Mouse (Mus musculus): ENCODE measurements around the gene Fbxw27. TPM values are rescaled to one million over a fixed set of nuclear protein-coding genes. Genes with fewer than 3 reads are reported as not detected.
A peak's percentile ranks its signal among the peaks of the same experiment; 100 is the strongest.
"Not testable (repeated sequence)": the region's sequence is repeated elsewhere in the genome, so short reads cannot be mapped to it uniquely, and the experiment has no call there.

Fbxw27 gene
- not detected in 2 replicates for polyA plus RNA-seq (2011; ENCODE audit: insufficient read depth, insufficient read length, low read depth, missing spikeins)

DNA sequence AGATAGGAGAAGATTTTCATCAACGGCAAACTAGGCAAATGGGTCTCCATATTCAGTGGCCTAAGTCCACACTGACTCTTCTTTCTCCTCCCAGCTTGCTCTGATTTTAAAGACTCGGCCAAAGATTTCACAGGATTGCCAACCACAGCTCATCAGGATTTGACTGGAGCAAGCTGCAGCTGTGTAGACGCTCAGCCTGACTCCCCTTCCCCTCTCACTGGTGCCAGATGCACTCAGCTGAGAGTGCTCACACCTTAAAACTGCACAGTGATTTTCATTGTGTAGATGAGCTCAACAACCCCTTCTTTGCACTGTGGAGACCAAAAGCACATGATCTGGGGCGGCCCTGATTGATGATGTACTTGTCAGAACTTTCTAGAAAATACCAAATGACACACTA, at the start of gene Fbxw27:
Gene Fbxw27, minus strand, starts transcription at position 101 of the 400 bp plus-strand sequence.
- not testable (repeated sequence) for H3K36me3 ChIP-seq (ENCODE audit: control insufficient read depth, insufficient read depth, low read length, poor library complexity, severe bottlenecking); H3K27ac ChIP-seq (ENCODE audit: insufficient read depth, low read length); H3K4me3 ChIP-seq (ENCODE audit: low read depth, low read length); H3K9ac ChIP-seq (ENCODE audit: low read depth, poor library complexity, severe bottlenecking); H3K4me1 ChIP-seq (ENCODE audit: control insufficient read depth, insufficient read depth, low read length); H3K27me3 ChIP-seq (ENCODE audit: control insufficient read depth, insufficient read depth, low read length, poor library complexity, severe bottlenecking); H3K9me3 ChIP-seq (replicated peaks; ENCODE audit: control insufficient read depth, insufficient read depth, low read length, poor library complexity, severe bottlenecking)

DNA sequence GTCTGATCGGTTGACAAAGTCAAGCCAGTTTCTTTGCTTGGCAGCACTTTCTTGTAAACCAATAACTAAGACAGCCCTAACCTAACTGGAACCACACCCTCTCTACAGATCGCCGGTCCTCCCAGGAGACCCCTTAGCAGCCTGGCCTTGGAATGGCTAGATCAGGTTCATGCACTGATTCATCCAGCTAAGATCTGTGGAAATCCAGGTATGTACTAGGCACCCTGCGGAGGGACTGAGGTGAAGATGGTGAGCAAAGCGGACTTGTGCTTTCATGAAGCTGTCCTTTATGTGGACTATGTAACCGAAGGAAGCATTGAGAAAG, 42.6 kb upstream of the Fbxw27 start:
- Histone ChIP-seq H3K36me3 (ENCODE audit: control insufficient read depth, insufficient read depth, low read length, poor library complexity, severe bottlenecking) (peaks cover 2% of the 10 kb centered on the region; the same call in 1 of the 2 replicates), H3K27me3 (ENCODE audit: control insufficient read depth, insufficient read depth, low read length, poor library complexity, severe bottlenecking) (no peaks in the 10 kb centered on the region), H3K9ac (ENCODE audit: low read depth, poor library complexity, severe bottlenecking) (peak overlapping the region; percentile 37), H3K27ac (ENCODE audit: insufficient read depth, low read length) (no peak overlapping the region), H3K4me3 (ENCODE audit: low read depth, low read length) (peak overlapping the region; percentile 92), H3K9me3 (replicated peaks; ENCODE audit: control insufficient read depth, insufficient read depth, low read length, poor library complexity, severe bottlenecking) (no peaks in the 10 kb centered on the region), H3K4me1 (ENCODE audit: control insufficient read depth, insufficient read depth, low read length) (no peaks in the 10 kb centered on the region)
- TF ChIP-seq EP300 (IDR thresholded peaks at IDR 0.05; ENCODE audit: insufficient read depth, low read depth, low read length) (no peak), CTCF (IDR thresholded peaks at IDR 0.05; ENCODE audit: low read depth, low read length) (no peak), POLR2A (IDR thresholded peaks at IDR 0.05; ENCODE audit: insufficient read depth, low read length) (no peak)

DNA sequence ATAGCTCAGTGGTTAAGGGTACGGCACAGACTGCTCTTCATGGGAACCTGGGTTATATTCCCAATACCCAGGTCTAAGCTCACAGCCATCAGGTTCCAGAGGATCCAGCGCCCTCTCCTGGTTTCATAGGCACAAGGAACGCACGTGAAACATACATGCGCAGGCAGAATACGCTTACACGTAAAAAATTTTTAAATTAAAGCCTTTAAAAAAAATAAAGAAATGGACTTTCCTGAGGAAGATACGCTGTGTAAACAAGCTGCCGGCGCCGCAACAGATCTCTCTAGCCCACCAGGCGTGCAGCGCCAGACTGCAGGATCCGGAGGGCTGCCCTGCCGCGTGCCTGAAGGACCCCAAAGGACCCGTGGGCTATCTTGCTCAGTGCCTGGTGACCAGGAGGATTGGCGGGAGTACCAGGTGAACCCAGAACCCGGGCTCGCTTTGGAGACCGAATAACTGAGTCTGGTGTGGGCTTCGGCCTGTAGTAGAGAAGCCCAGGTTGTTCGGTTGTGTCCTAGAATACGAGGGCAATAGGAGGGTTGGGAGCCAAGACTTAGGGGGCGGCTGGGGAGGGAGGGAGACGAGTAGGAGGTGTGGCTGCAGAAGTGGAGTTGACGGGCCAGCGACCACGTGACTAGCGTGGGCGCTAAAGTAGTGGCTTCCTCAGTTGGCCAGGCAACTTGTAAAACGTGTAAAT, 42.1 kb upstream of the Fbxw27 start, which contains the start of gene Nme6:
Gene Nme6, plus strand, starts transcription at position 359 of the 697 bp plus-strand sequence.
- peak within 1 kb of the TSS; percentile 92 for H3K4me3 ChIP-seq (ENCODE audit: low read depth, low read length)
- H3K27me3 ChIP-seq (ENCODE audit: control insufficient read depth, insufficient read depth, low read length, poor library complexity, severe bottlenecking): no peaks in the 10 kb centered on the region
- no peaks in the 10 kb centered on the region for H3K9me3 ChIP-seq (replicated peaks; ENCODE audit: control insufficient read depth, insufficient read depth, low read length, poor library complexity, severe bottlenecking)
- H3K4me1 ChIP-seq (ENCODE audit: control insufficient read depth, insufficient read depth, low read length): no peaks in the 10 kb centered on the region
- H3K27ac ChIP-seq (ENCODE audit: insufficient read depth, low read length): no peak within 1 kb of the TSS
- TF ChIP-seq POLR2A (IDR thresholded peaks at IDR 0.05; ENCODE audit: insufficient read depth, low read length): no peak
- peak; percentile 67 for TF ChIP-seq CTCF (IDR thresholded peaks at IDR 0.05; ENCODE audit: low read depth, low read length)
- no peak for TF ChIP-seq EP300 (IDR thresholded peaks at IDR 0.05; ENCODE audit: insufficient read depth, low read depth, low read length)
- H3K9ac ChIP-seq (ENCODE audit: low read depth, poor library complexity, severe bottlenecking): peak within 1 kb of the TSS; percentile 37
- H3K36me3 ChIP-seq (ENCODE audit: control insufficient read depth, insufficient read depth, low read length, poor library complexity, severe bottlenecking): peaks cover 2% of the 10 kb centered on the region; the same call in 1 of the 2 replicates

DNA sequence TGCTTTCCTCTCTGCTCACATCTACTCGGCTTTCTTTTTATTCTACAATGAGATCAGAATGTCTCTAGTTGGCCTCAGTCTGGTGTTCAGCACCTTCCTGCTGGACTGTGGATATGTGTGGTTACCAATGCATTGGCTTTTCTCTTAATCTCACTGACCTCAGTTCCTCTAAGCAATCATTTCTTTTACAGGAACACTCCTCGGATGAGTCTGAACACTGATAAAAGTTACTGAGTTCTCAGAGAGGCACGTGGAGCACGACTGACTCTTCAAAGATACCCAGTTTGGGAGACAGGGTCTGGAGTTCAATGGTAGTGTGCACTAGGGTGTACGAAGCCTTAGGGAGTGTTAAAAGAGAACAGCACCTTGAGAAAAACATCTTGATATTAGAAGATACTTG, 35.7 kb upstream of the Fbxw27 start:
- no peak for TF ChIP-seq POLR2A (IDR thresholded peaks at IDR 0.05; ENCODE audit: insufficient read depth, low read length)
- TF ChIP-seq EP300 (IDR thresholded peaks at IDR 0.05; ENCODE audit: insufficient read depth, low read depth, low read length): no peak
- no peak for TF ChIP-seq CTCF (IDR thresholded peaks at IDR 0.05; ENCODE audit: low read depth, low read length)
- no peak overlapping the region for H3K4me3 ChIP-seq (ENCODE audit: low read depth, low read length)
- H3K27me3 ChIP-seq (ENCODE audit: control insufficient read depth, insufficient read depth, low read length, poor library complexity, severe bottlenecking): no peaks in the 10 kb centered on the region
- no peaks in the 10 kb centered on the region for H3K9me3 ChIP-seq (replicated peaks; ENCODE audit: control insufficient read depth, insufficient read depth, low read length, poor library complexity, severe bottlenecking)
- H3K36me3 ChIP-seq (ENCODE audit: control insufficient read depth, insufficient read depth, low read length, poor library complexity, severe bottlenecking): no peaks in the 10 kb centered on the region
- no peaks in the 10 kb centered on the region for H3K4me1 ChIP-seq (ENCODE audit: control insufficient read depth, insufficient read depth, low read length)
- H3K27ac ChIP-seq (ENCODE audit: insufficient read depth, low read length): no peak overlapping the region
- no peak overlapping the region for H3K9ac ChIP-seq (ENCODE audit: low read depth, poor library complexity, severe bottlenecking)

DNA sequence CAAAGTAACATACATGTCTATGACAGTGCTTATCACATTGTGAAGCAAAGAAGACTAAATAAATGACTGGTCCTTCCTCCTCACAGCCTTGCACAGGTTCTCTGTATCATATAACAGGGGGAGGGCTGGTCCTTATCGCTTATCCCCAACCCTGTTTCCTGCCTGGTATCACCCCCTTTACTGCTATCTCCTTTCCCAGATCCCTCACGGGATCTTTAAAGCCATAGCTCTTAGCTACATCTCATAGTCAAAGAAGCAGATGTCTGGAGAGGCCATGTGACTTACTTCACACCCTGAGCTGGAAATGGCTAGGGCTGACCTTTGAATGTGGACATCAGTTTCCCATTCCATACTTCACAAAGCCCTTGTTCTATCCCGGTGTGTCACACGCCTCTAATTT, 35.3 kb upstream of the Fbxw27 start:
- no peak overlapping the region for H3K27ac ChIP-seq (ENCODE audit: insufficient read depth, low read length)
- H3K9me3 ChIP-seq (replicated peaks; ENCODE audit: control insufficient read depth, insufficient read depth, low read length, poor library complexity, severe bottlenecking): no peaks in the 10 kb centered on the region
- no peak overlapping the region for H3K4me3 ChIP-seq (ENCODE audit: low read depth, low read length)
- no peaks in the 10 kb centered on the region for H3K4me1 ChIP-seq (ENCODE audit: control insufficient read depth, insufficient read depth, low read length)
- no peak overlapping the region for H3K9ac ChIP-seq (ENCODE audit: low read depth, poor library complexity, severe bottlenecking)
- H3K27me3 ChIP-seq (ENCODE audit: control insufficient read depth, insufficient read depth, low read length, poor library complexity, severe bottlenecking): no peaks in the 10 kb centered on the region
- TF ChIP-seq EP300 (IDR thresholded peaks at IDR 0.05; ENCODE audit: insufficient read depth, low read depth, low read length) (no peak), POLR2A (IDR thresholded peaks at IDR 0.05; ENCODE audit: insufficient read depth, low read length) (no peak), CTCF (IDR thresholded peaks at IDR 0.05; ENCODE audit: low read depth, low read length) (no peak)
- no peaks in the 10 kb centered on the region for H3K36me3 ChIP-seq (ENCODE audit: control insufficient read depth, insufficient read depth, low read length, poor library complexity, severe bottlenecking)

DNA sequence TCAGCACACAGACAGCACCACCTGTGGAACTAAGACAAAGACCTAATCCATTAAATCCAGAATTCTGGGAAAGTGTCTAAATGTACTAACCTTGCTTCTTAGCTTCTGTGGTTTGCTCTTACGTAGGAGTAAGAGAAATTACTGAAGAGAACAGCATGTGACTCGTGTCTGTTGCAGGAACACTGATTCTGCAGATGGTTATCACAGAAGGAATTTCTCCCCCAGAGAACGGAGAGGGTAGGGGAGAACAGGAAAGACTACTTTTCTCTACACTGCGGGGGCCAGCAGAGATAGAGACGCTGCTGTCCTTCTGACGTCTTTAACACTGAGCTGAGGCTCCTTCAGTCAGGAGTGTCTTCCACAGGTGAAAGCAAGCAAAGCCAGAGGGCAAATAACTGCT, 25.9 kb upstream of the Fbxw27 start:
- no peak overlapping the region for H3K9ac ChIP-seq (ENCODE audit: low read depth, poor library complexity, severe bottlenecking)
- no peaks in the 10 kb centered on the region for H3K9me3 ChIP-seq (replicated peaks; ENCODE audit: control insufficient read depth, insufficient read depth, low read length, poor library complexity, severe bottlenecking)
- TF ChIP-seq EP300 (IDR thresholded peaks at IDR 0.05; ENCODE audit: insufficient read depth, low read depth, low read length) (no peak), POLR2A (IDR thresholded peaks at IDR 0.05; ENCODE audit: insufficient read depth, low read length) (no peak), CTCF (IDR thresholded peaks at IDR 0.05; ENCODE audit: low read depth, low read length) (no peak)
- no peaks in the 10 kb centered on the region for H3K27me3 ChIP-seq (ENCODE audit: control insufficient read depth, insufficient read depth, low read length, poor library complexity, severe bottlenecking)
- H3K27ac ChIP-seq (ENCODE audit: insufficient read depth, low read length): no peak overlapping the region
- H3K36me3 ChIP-seq (ENCODE audit: control insufficient read depth, insufficient read depth, low read length, poor library complexity, severe bottlenecking): no peaks in the 10 kb centered on the region
- no peaks in the 10 kb centered on the region for H3K4me1 ChIP-seq (ENCODE audit: control insufficient read depth, insufficient read depth, low read length)
- H3K4me3 ChIP-seq (ENCODE audit: low read depth, low read length): no peak overlapping the region
